In genomic region chr9:49081561-49081960, GRCm38 (mm10) we compare ENCODE assay signal across 9 mouse cellular contexts. TPM values are rescaled to one million over a fixed set of nuclear protein-coding genes. Genes with fewer than 3 reads are reported as not detected.
DNase-seq lines count a peak whose midpoint lies in the region; ATAC-seq and TF ChIP-seq lines count a peak whose summit lies in the region.
"Had no signal": no experiment of that assay in that cellular context is flagged by ENCODE, and none has a peak within 500 bp of the region (broad histone marks: within the 10 kb centered on the region; RNA-seq: fewer than 3 reads in every experiment).

No protein-coding gene starts in this region.

- H3K9ac ChIP-seq in liver, postnatal 0 days (replicated peaks), result no peak overlapping the region
- H3K9ac ChIP-seq: stomach, embryonic 15.5 days had no signal

- peak; percentile 73 for DNase-seq in 3T3-L1 (ENCODE audit: low read depth, low spot score)
- peak; percentile 15 for DNase-seq in MEL-GATA-1-ER (ENCODE audit: extremely low read depth, low read depth)
- DNase-seq in cerebellum, adult 8-10 months, result peak; percentile 80
- DNase-seq in gastrocnemius, adult 2 months, result peak; percentile 81
- peak; percentile 84 for DNase-seq in kidney, postnatal 14 days
- peak; percentile 59 for DNase-seq in liver, postnatal 0 days
- peak; percentile 81 for DNase-seq in retina, postnatal 1 day

- ATAC-seq in liver, postnatal 0 days, result no peak
- no peak for ATAC-seq in erythroblast, adult 5-6 weeks (replicated peaks; ENCODE audit: low FRiP score, poor library complexity, severe bottlenecking)

- H3K27ac ChIP-seq in gastrocnemius, adult 2 months, result no peak overlapping the region
- H3K27ac ChIP-seq in liver, postnatal 0 days (ENCODE audit: low read depth), result no peak overlapping the region
- H3K27ac ChIP-seq: stomach, embryonic 15.5 days had no signal

- H3K4me2 ChIP-seq in liver, postnatal 0 days (ENCODE audit: low read depth, low read length), result no peak overlapping the region
- H3K4me2 ChIP-seq: stomach, embryonic 15.5 days had no signal

- H3K4me3 ChIP-seq in gastrocnemius, adult 2 months, result no peak overlapping the region
- H3K4me3 ChIP-seq in liver, postnatal 0 days (ENCODE audit: low read depth, low read length), result no peak overlapping the region
- H3K4me3 ChIP-seq: stomach, embryonic 15.5 days had no signal

- H3K9me3 ChIP-seq in liver, postnatal 0 days (ENCODE audit: low read length), result no peaks in the 10 kb centered on the region
- H3K9me3 ChIP-seq: stomach, embryonic 15.5 days had no signal

- 24% methylated on average over 4 of the region's 4 CpGs for WGBS in liver, postnatal 0 days (ENCODE audit: insufficient replicate concordance)

- H3K27me3 ChIP-seq in liver, postnatal 0 days (ENCODE audit: insufficient read depth, low read length), result no peaks in the 10 kb centered on the region
- H3K27me3 ChIP-seq: stomach, embryonic 15.5 days had no signal

- no peaks in the 10 kb centered on the region for H3K4me1 ChIP-seq in liver, postnatal 0 days (ENCODE audit: insufficient read depth)
- H3K4me1 ChIP-seq: stomach, embryonic 15.5 days had no signal

- no peak for TF ChIP-seq EP300 in liver, postnatal 0 days (IDR thresholded peaks at IDR 0.05; ENCODE audit: low read depth)

- peak; percentile 88 for TF ChIP-seq CTCF in gastrocnemius, adult 2 months (IDR thresholded peaks at IDR 0.05)
- peak; percentile 71 for TF ChIP-seq CTCF in liver, postnatal 0 days (IDR thresholded peaks at IDR 0.05; ENCODE audit: low read depth)

- peaks cover 29% of the 10 kb centered on the region for H3K36me3 ChIP-seq in liver, postnatal 0 days (replicated peaks; ENCODE audit: insufficient read depth, low read length)

- intact Hi-C loops in gastrocnemius, adult 2 months (cut with DNase I), result loop anchor here (1.0 kb wide), 1 partner anchor 406 kb away; no protein-coding TSS in a partner anchor

RNA-seq across cellular contexts. Expression of gene Tmprss5, which starts 0.5 kb away (rescaled TPM):
- total RNA-seq in gastrocnemius, adult 2 months (2021), result under 1 TPM in 1 of 2 experiments, not detected in 1; 0.33 TPM
- not detected in 2 replicates for polyA plus RNA-seq in liver, postnatal 0 days (2015; fragmentation: Nextera tagmentation; extraction: Ambion mirVana)
- total RNA-seq in erythroblast, adult 5-6 weeks (2015; ENCODE audit: low replicate concordance), result not detected in 2 replicates
- total RNA-seq in erythroblast, adult 5-6 weeks (2017; ENCODE audit: low replicate concordance), result 0.42 TPM in 1 of 2 replicates, not detected in the other

RNA-seq across cellular contexts. Expression of gene Zw10, which starts 26.1 kb away (rescaled TPM):
- total RNA-seq in gastrocnemius, adult 2 months (2021), result 1 to 10 TPM; 8.2 to 8.8 TPM
- polyA plus RNA-seq in liver, postnatal 0 days (2015; fragmentation: Nextera tagmentation; extraction: Ambion mirVana), result 8.6 and 10.0 TPM in 2 replicates
- total RNA-seq in erythroblast, adult 5-6 weeks (2015; ENCODE audit: low replicate concordance), result 10.0 and 12.1 TPM in 2 replicates
- total RNA-seq in erythroblast, adult 5-6 weeks (2017; ENCODE audit: low replicate concordance), result 12.8 and 20.6 TPM in 2 replicates

Comparison
In these comparisons a context has a peak if more than half of its experiments do, and no peak if none do; other contexts are left out.
1. DNase-seq: peak in every context shown above with its lines; median percentile 84 in kidney, postnatal 14 days; 81 in gastrocnemius, adult 2 months; 81 in retina, postnatal 1 day; 80 in cerebellum, adult 8-10 months; 73 in 3T3-L1; 59 in liver, postnatal 0 days; 15 in MEL-GATA-1-ER.